Mouse (Mus musculus): ENCODE results near the gene Olfr965.

GRCm38 (mm10) chr9:39678557-39678956, 32.6 kb upstream of the Olfr965 start:
- TF ChIP-seq CTCF (IDR thresholded peaks at IDR 0.05; ENCODE audit: borderline replicate concordance, insufficient read depth, low read depth, low read length) (no peak), POLR2A (IDR thresholded peaks at IDR 0.05; ENCODE audit: borderline replicate concordance, insufficient read depth, low read length) (no peak)

Measured in cerebellum, adult 2 months (tissue).